Mouse (Mus musculus): ENCODE data around the gene Aqp7. TPM values are rescaled to one million over a fixed set of nuclear protein-coding genes. Genes with fewer than 3 reads are reported as not detected.

Gene Aqp7
- polyA plus RNA-seq, 1 experiment from 2014 or later, result 14.1 TPM

GRCm38 (mm10) chr4:41081733-41082132, 33.8 kb upstream of the Aqp7 start:
- no peak for TF ChIP-seq CTCF (IDR thresholded peaks at IDR 0.05; ENCODE audit: low read depth)
- no peak overlapping the region for H3K9ac ChIP-seq (ENCODE audit: low read depth, low read length)
- H3K36me3 ChIP-seq (ENCODE audit: control insufficient read depth, insufficient read depth), result no peaks in the 10 kb centered on the region
- 75% methylated on average over 5 of the region's 5 CpGs for WGBS
- no peaks in the 10 kb centered on the region for H3K27me3 ChIP-seq (replicated peaks; ENCODE audit: control insufficient read depth, insufficient read depth, low read length)
- H3K4me2 ChIP-seq (replicated peaks; ENCODE audit: low read depth), result no peak overlapping the region
- no peaks in the 10 kb centered on the region for H3K9me3 ChIP-seq (ENCODE audit: control insufficient read depth)
- H3K4me3 ChIP-seq (ENCODE audit: low read depth, low read length), result no peak overlapping the region
- no peak overlapping the region for H3K27ac ChIP-seq (ENCODE audit: low read depth, low read length)
- no peaks in the 10 kb centered on the region for H3K4me1 ChIP-seq (replicated peaks; ENCODE audit: control insufficient read depth, insufficient read depth, low read length)
- no peak for ATAC-seq

DNA sequence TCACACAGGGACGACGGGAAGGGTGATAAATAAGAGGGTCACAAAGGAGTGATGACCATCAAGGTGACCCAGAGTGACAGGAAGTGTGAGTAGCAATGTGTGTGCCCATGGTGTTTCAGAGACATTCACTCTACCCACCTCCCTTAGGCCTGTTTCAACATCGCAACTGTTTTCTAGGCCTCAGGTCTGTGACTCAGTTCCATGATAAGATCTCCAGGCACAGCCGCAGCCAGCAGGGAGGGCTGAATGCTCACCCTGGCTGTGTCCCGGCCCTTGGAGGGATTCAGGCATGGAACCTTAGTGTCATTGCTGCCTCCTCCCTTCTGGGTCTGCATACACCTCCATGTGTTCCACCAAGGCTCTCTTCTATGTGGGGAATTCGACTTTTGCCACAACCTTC, 30.8 kb upstream of the Aqp7 start:
- Histone ChIP-seq H3K27ac (ENCODE audit: low read depth, low read length) (no peak overlapping the region), H3K27me3 (replicated peaks; ENCODE audit: control insufficient read depth, insufficient read depth, low read length) (no peaks in the 10 kb centered on the region), H3K4me1 (replicated peaks; ENCODE audit: control insufficient read depth, insufficient read depth, low read length) (no peaks in the 10 kb centered on the region), H3K4me2 (replicated peaks; ENCODE audit: low read depth) (no peak overlapping the region), H3K36me3 (ENCODE audit: control insufficient read depth, insufficient read depth) (no peaks in the 10 kb centered on the region), H3K9ac (ENCODE audit: low read depth, low read length) (no peak overlapping the region), H3K9me3 (ENCODE audit: control insufficient read depth) (no peaks in the 10 kb centered on the region), H3K4me3 (ENCODE audit: low read depth, low read length) (no peak overlapping the region)
- no peak for TF ChIP-seq CTCF (IDR thresholded peaks at IDR 0.05; ENCODE audit: low read depth)
- no peak for ATAC-seq
- 57% methylated on average over 6 of the region's 6 CpGs for WGBS

DNA sequence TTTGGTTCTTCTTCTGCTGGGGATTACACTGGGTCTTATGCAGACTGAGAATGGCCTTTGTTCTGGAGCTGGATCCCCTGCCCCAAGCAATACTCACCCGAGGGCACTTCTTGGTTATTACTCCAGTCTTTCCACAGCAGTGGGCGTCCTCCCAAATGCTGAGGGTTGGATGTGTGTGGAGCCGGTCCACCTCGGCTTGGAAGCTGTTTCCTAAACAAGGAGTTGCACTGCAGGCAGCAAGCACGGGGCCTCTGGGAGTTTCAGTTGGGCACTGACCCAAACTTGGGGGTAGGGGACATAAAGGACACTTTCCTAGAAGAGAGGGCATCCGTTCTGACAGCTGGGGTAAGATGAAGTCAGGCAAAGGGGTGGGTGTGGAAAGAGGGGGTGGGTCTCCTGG, 26.5 kb upstream of the Aqp7 start:
- no peaks in the 10 kb centered on the region for H3K4me1 ChIP-seq (replicated peaks; ENCODE audit: control insufficient read depth, insufficient read depth, low read length)
- no peak overlapping the region for H3K9ac ChIP-seq (ENCODE audit: low read depth, low read length)
- ATAC-seq, result no peak
- H3K4me2 ChIP-seq (replicated peaks; ENCODE audit: low read depth), result no peak overlapping the region
- TF ChIP-seq CTCF (IDR thresholded peaks at IDR 0.05; ENCODE audit: low read depth), result no peak
- no peaks in the 10 kb centered on the region for H3K36me3 ChIP-seq (ENCODE audit: control insufficient read depth, insufficient read depth)
- no peak overlapping the region for H3K4me3 ChIP-seq (ENCODE audit: low read depth, low read length)
- H3K27ac ChIP-seq (ENCODE audit: low read depth, low read length), result no peak overlapping the region
- no peaks in the 10 kb centered on the region for H3K9me3 ChIP-seq (ENCODE audit: control insufficient read depth)
- WGBS, result 69% methylated on average over 6 of the region's 6 CpGs
- H3K27me3 ChIP-seq (replicated peaks; ENCODE audit: control insufficient read depth, insufficient read depth, low read length), result no peaks in the 10 kb centered on the region

DNA sequence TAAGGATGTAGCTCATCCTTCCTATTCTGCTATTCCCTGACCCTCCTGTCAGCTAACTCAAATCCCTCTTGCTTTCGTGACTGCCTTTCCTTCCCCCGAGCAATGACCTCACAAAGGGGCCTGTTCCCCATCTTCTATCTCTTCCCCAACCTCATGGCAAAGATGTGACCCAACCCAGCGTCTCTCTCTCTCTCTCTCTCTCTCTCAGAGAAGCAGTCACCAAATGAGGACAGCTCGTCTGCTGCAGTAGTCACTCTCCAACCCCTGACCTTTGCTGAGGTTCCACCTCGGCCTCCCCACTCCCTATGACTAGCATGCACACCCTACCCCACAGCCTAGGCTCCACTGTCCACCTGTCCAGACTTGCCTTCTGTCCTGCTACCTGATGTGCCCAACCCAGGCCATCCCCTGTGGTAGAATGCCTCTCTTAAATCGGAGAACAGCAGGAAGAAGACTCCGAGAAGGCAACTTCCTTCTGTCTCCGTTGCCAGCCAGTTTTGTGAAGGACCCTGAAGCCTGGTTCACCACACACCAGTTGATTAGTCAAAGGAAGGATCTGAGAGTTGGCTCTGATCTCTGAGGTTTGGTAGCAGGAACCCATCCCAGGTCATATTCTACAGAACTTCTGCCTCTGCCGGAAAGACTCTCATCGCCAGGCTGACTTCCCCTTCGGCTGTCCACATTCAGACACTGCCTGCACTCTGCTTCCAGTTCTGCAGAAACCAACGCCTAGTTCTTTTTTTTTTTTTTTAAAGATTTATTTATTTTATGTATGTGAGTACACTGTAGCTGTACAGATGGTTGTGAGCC, 25.3 kb upstream of the Aqp7 start:
- H3K4me1 ChIP-seq (replicated peaks; ENCODE audit: control insufficient read depth, insufficient read depth, low read length), result no peaks in the 10 kb centered on the region
- no peak overlapping the region for H3K4me3 ChIP-seq (ENCODE audit: low read depth, low read length)
- no peak overlapping the region for H3K4me2 ChIP-seq (replicated peaks; ENCODE audit: low read depth)
- no peaks in the 10 kb centered on the region for H3K36me3 ChIP-seq (ENCODE audit: control insufficient read depth, insufficient read depth)
- no peaks in the 10 kb centered on the region for H3K9me3 ChIP-seq (ENCODE audit: control insufficient read depth)
- H3K27ac ChIP-seq (ENCODE audit: low read depth, low read length), result no peak overlapping the region
- H3K27me3 ChIP-seq (replicated peaks; ENCODE audit: control insufficient read depth, insufficient read depth, low read length), result no peaks in the 10 kb centered on the region
- WGBS, result 71% methylated on average over 12 of the region's 12 CpGs
- ATAC-seq, result no peak
- TF ChIP-seq CTCF (IDR thresholded peaks at IDR 0.05; ENCODE audit: low read depth), result no peak
- H3K9ac ChIP-seq (ENCODE audit: low read depth, low read length), result no peak overlapping the region

DNA sequence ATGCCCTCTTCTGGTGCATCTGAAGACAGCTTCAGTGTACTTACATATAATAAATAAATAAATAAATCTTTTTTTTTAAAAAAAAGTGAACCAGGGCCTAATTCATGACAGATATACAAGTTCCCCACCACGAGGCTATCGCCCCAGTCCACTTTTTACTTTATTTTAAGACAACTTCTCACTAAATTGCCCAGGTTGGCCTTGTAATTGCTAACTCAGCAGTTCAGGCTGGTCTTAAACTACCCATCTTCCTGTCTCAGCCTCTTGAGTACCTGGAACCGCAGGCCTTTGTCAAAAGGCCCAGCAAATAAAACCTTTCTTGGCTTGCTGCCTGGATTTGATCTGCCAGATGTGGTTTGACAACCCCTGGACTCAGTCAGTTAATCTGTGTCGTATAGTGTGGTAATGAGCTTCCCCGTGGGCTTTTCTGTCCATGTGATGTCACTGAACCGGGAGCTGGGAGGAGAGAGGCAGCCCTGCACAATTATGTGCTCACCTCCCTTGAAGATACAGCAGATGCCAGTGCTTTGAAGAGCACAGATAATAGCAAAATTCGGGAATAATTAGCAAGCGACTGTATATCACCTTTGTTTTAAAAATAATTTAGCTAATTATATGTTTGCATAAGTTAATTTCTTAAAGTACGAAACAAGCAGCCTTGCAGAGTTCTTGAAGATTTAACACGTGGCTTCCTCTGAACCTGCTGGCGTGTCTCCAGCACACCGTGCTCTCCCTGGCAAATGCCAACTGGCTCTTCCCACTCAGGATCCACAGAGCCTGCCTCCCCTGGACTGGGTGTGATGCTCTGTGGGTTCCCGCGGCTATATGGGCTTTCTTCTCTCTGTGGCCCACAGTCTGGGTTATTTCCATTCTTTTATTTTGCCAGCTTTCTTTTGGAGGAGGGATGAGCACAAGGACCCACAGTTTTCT, 23.8 kb upstream of the Aqp7 start:
- Histone ChIP-seq H3K36me3 (ENCODE audit: control insufficient read depth, insufficient read depth) (no peaks in the 10 kb centered on the region), H3K9me3 (ENCODE audit: control insufficient read depth) (no peaks in the 10 kb centered on the region), H3K9ac (ENCODE audit: low read depth, low read length) (no peak overlapping the region), H3K27me3 (replicated peaks; ENCODE audit: control insufficient read depth, insufficient read depth, low read length) (no peaks in the 10 kb centered on the region), H3K4me2 (replicated peaks; ENCODE audit: low read depth) (no peak overlapping the region), H3K27ac (ENCODE audit: low read depth, low read length) (no peak overlapping the region), H3K4me3 (ENCODE audit: low read depth, low read length) (no peak overlapping the region), H3K4me1 (replicated peaks; ENCODE audit: control insufficient read depth, insufficient read depth, low read length) (no peaks in the 10 kb centered on the region)
- 71% methylated on average over 14 of the region's 14 CpGs for WGBS
- ATAC-seq, result no peak
- TF ChIP-seq CTCF (IDR thresholded peaks at IDR 0.05; ENCODE audit: low read depth), result no peak

DNA sequence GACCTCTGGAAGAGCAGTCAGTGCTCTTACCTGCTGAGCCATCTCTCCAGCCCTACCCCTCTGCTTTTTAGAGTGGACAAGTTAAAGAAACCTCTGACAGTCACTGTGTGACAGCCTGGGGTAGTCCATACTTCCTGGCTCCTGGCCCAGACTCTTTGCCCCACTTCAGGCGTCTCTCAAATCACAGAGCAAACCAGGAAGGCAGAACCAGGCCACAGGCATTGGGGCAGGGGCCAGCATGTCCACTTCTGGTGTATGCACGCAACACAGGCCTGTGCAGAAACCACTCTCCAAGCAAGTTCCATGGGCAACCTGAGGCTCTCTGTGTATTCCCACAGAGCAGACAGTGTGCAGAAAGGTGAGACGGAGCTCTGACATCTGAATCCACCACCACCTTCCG, 17.3 kb upstream of the Aqp7 start:
- no peak overlapping the region for H3K4me2 ChIP-seq (replicated peaks; ENCODE audit: low read depth)
- no peaks in the 10 kb centered on the region for H3K27me3 ChIP-seq (replicated peaks; ENCODE audit: control insufficient read depth, insufficient read depth, low read length)
- H3K27ac ChIP-seq (ENCODE audit: low read depth, low read length), result no peak overlapping the region
- no peak for ATAC-seq
- H3K9ac ChIP-seq (ENCODE audit: low read depth, low read length), result no peak overlapping the region
- no peaks in the 10 kb centered on the region for H3K9me3 ChIP-seq (ENCODE audit: control insufficient read depth)
- H3K4me1 ChIP-seq (replicated peaks; ENCODE audit: control insufficient read depth, insufficient read depth, low read length), result no peaks in the 10 kb centered on the region
- TF ChIP-seq CTCF (IDR thresholded peaks at IDR 0.05; ENCODE audit: low read depth), result no peak
- H3K4me3 ChIP-seq (ENCODE audit: low read depth, low read length), result no peak overlapping the region
- WGBS, result 88% methylated on average over 4 of the region's 4 CpGs
- H3K36me3 ChIP-seq (ENCODE audit: control insufficient read depth, insufficient read depth), result no peaks in the 10 kb centered on the region

All from intestine, postnatal 0 days (tissue).